Mouse (Mus musculus) hindbrain, embryonic 11.5 days (tissue): ENCODE data around the gene Zfp689. TPM values are rescaled to one million over a fixed set of nuclear protein-coding genes. Genes with fewer than 3 reads are reported as not detected.

Experiments used
- ATAC-seq: fragments of 200-750 bp; cut with Nextera tagmentation; 2 replicates; pipeline ENCODE4 v1.8.0; 2017; ENCODE audit warnings: mild to moderate bottlenecking, moderate TSS enrichment, moderate library complexity; ENCODE audit not compliant: low FRiP score
- DNase-seq: peaks from one replicate; pipeline ENCODE4 v3.0.0-alpha.2; 2015; ENCODE audit warnings: low spot score
- H3K27ac ChIP-seq: fragments of 300-500 bp; sonication (generic); 2 replicates; pipeline ENCODE4 v1.5.1; 2014; ENCODE audit warnings: mild to moderate bottlenecking, low read depth, low read length
- H3K27me3 ChIP-seq: fragments of 300-500 bp; sonication (generic); 2 replicates; pipeline ENCODE4 v1.6.1; 2014; ENCODE audit warnings: mild to moderate bottlenecking, low read length, moderate library complexity, mixed read lengths; ENCODE audit not compliant: control insufficient read depth, insufficient read depth
- H3K36me3 ChIP-seq: fragments of 300-500 bp; sonication (generic); 2 replicates; pipeline ENCODE4 v1.6.1; 2014; ENCODE audit warnings: mild to moderate bottlenecking, low read length, moderate library complexity, mixed read lengths; ENCODE audit not compliant: control insufficient read depth, insufficient read depth
- H3K4me1 ChIP-seq: fragments of 300-500 bp; sonication (generic); replicated peaks from 2 replicates; pipeline ENCODE4 v1.6.1; 2014; ENCODE audit warnings: low read length, mixed read lengths; ENCODE audit not compliant: control insufficient read depth, insufficient read depth
- H3K4me2 ChIP-seq: fragments of 300-500 bp; sonication (generic); replicated peaks from 2 replicates; pipeline ENCODE4 v1.6.1; 2014; ENCODE audit warnings: mild to moderate bottlenecking, low read depth, low read length
- H3K4me3 ChIP-seq: fragments of 300-500 bp; sonication (generic); 2 replicates; pipeline ENCODE4 v1.5.1; 2014; ENCODE audit warnings: low read depth, low read length
- H3K9ac ChIP-seq: fragments of 300-500 bp; sonication (generic); 2 replicates; pipeline ENCODE4 v1.6.1; 2014; ENCODE audit warnings: low read depth, low read length
- H3K9me3 ChIP-seq: fragments of 300-500 bp; sonication (generic); 2 replicates; pipeline ENCODE4 v1.6.1; 2016; ENCODE audit warnings: low read length; ENCODE audit not compliant: control insufficient read depth
- WGBS: fragments of 180-500 bp; shearing (Covaris S2); extraction: QIAGEN DNeasy Blood & Tissue Kit; methylation state at CpG from one replicate; pipeline ENCODE4 v1.1.7; 2014; 5-methylcytosine and 5-hydroxymethylcytosine counted together
- polyA plus RNA-seq: library from polyadenylated mRNA; unstranded; fragments of >200 nt; fragmentation: Nextera tagmentation; extraction: Ambion mirVana; gene quantifications from 2 replicates; pipeline ENCODE4 v1.2.1, GENCODE M21; 2014

Zfp689 gene
- polyA plus RNA-seq, 1 experiment from 2014 or later, result 13.5 TPM

- Histone ChIP-seq H3K9me3 (no peaks in the 10 kb centered on the region), H3K27ac (no peak overlapping the region), H3K4me1 (no peaks in the 10 kb centered on the region), H3K36me3 (no peaks in the 10 kb centered on the region), H3K4me3 (no peak overlapping the region), H3K27me3 (no peaks in the 10 kb centered on the region), H3K4me2 (no peak overlapping the region), H3K9ac (no peak overlapping the region)
- ATAC-seq (no peak), DNase-seq (no peak)
- 66% methylated on average over 3 of the region's 3 CpGs for WGBS
Observed at GRCm38 (mm10) chr7:127400355-127400754, 48.6 kb downstream of the Zfp689 start.

- Histone ChIP-seq H3K27ac (no peak overlapping the region), H3K27me3 (no peaks in the 10 kb centered on the region), H3K4me1 (no peaks in the 10 kb centered on the region), H3K36me3 (no peaks in the 10 kb centered on the region), H3K4me3 (peak overlapping the region; percentile 72), H3K9ac (peak overlapping the region; percentile 54), H3K9me3 (no peaks in the 10 kb centered on the region), H3K4me2 (peak overlapping the region; percentile 84)
- no peak for DNase-seq
- 34% methylated on average over 7 of the region's 7 CpGs for WGBS
- ATAC-seq, result no peak
Observed at GRCm38 (mm10) chr7:127393944-127394333, 55.0 kb downstream of the Zfp689 start.

DNA sequence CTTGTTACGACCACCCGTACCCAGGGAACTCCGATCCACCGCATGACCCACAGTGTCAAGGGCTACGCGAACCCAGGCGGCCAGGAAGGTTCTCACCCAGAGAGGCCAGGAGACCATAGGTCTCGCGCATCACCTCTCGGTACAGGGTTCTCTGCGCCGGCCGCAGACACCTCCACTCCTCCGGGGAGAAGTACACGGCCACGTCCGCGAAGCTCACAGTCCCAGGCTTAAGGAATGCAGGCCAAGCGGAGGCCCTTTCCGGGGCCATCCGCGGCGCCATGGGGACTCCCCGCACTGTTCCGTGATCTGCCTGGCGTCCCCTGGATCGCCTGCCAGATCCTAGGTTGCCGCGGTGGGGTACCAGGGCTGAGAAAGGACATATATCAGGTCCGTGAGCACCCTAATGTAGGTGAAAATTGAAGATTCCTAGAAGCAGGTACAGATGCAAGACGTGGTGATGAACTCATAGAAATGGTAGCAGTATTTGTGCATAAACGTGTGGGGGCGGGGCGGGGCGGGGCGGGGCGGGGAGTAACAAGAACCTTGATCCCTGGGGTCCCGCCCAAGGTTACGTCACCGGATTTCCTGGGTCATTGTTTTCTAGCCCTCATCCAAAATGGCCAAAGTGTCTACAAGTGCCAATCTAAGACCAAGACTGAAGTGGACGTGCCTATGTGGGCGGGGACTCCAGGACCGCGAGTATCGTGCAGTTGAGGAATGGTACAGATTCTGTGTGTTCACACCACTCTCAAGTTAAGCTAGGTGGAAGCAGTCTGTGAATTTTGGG lies 55.6 kb downstream of the Zfp689 start, which contains the start of gene E430018J23Rik:
E430018J23Rik (minus strand) TSS at position 473 of the 787 bp plus-strand sequence.
- Histone ChIP-seq H3K4me3 (peak within 1 kb of the TSS; percentile 72), H3K9ac (peak within 1 kb of the TSS; percentile 86), H3K9me3 (no peaks in the 10 kb centered on the region), H3K4me1 (no peaks in the 10 kb centered on the region), H3K36me3 (no peaks in the 10 kb centered on the region), H3K27me3 (no peaks in the 10 kb centered on the region), H3K4me2 (peak within 1 kb of the TSS; percentile 84), H3K27ac (peak within 1 kb of the TSS; percentile 52)
- DNase-seq (peak; percentile 98), ATAC-seq (peak; percentile 97)
- 2% methylated on average over 45 of the region's 45 CpGs for WGBS

GRCm38 (mm10) chr7:127392251-127392824 lies 56.6 kb downstream of the Zfp689 start:
- no peaks in the 10 kb centered on the region for H3K9me3 ChIP-seq
- peak; percentile 9 for DNase-seq
- WGBS, result 91% methylated on average over 8 of the region's 8 CpGs
- H3K4me1 ChIP-seq, result no peaks in the 10 kb centered on the region
- peak overlapping the region; percentile 72 for H3K4me3 ChIP-seq
- H3K36me3 ChIP-seq, result no peaks in the 10 kb centered on the region
- no peak overlapping the region for H3K9ac ChIP-seq
- no peaks in the 10 kb centered on the region for H3K27me3 ChIP-seq
- H3K4me2 ChIP-seq, result peak overlapping the region; percentile 84
- H3K27ac ChIP-seq, result no peak overlapping the region
- ATAC-seq, result peak; percentile 17; the same call in 1 of the 2 replicates

Other genes starting within 250 kb of the Zfp689 start
- 18.7 and 19.1 TPM in 2 replicates for gene Tbc1d10b, start 240.7 kb downstream of the Zfp689 start, polyA plus RNA-seq
- 24.1 and 26.5 TPM in 2 replicates for gene Mylpf, start 240.3 kb downstream of the Zfp689 start, polyA plus RNA-seq
- gene Zfp553, start 216.1 kb downstream of the Zfp689 start, polyA plus RNA-seq, result 26.5 and 29.7 TPM in 2 replicates
- 23.7 and 30.0 TPM in 2 replicates for gene Sept1, start 216.0 kb downstream of the Zfp689 start, polyA plus RNA-seq
- gene Zfp771, start 204.9 kb downstream of the Zfp689 start, polyA plus RNA-seq, result 53.2 and 54.0 TPM in 2 replicates
- gene Dctpp1, start 188.4 kb downstream of the Zfp689 start, polyA plus RNA-seq, result 193 and 214 TPM in 2 replicates
- gene Sephs2, start 175.1 kb downstream of the Zfp689 start, polyA plus RNA-seq, result 80.8 and 86.6 TPM in 2 replicates
- gene Itgal, start 152.9 kb downstream of the Zfp689 start, polyA plus RNA-seq, result 0.54 and 0.56 TPM in 2 replicates
- gene Zfp768, start 103.6 kb downstream of the Zfp689 start, polyA plus RNA-seq, result 5.1 and 5.7 TPM in 2 replicates
- gene Zfp747, start 73.1 kb downstream of the Zfp689 start, polyA plus RNA-seq, result 6.7 and 9.6 TPM in 2 replicates
- 5.4 and 6.2 TPM in 2 replicates for gene 9130019O22Rik, start 62.0 kb downstream of the Zfp689 start, polyA plus RNA-seq
- gene E430018J23Rik, start 55.5 kb downstream of the Zfp689 start, polyA plus RNA-seq, result 6.1 and 6.3 TPM in 2 replicates
- 6.9 and 8.1 TPM in 2 replicates for gene Zfp764, start 42.3 kb downstream of the Zfp689 start, polyA plus RNA-seq
- 29.8 and 33.6 TPM in 2 replicates for gene Zfp688, start 27.1 kb downstream of the Zfp689 start, polyA plus RNA-seq
- gene Prr14, start 10.5 kb upstream of the Zfp689 start, polyA plus RNA-seq, result 61.4 and 72.1 TPM in 2 replicates
- 10.5 and 15.1 TPM in 2 replicates for gene Fbrs, start 30.0 kb upstream of the Zfp689 start, polyA plus RNA-seq
- gene Srcap, start 62.8 kb upstream of the Zfp689 start, polyA plus RNA-seq, result 58.1 and 81.5 TPM in 2 replicates
- gene Gm42715, start 70.4 kb upstream of the Zfp689 start, polyA plus RNA-seq, result 20.0 and 26.0 TPM in 2 replicates
- gene Tmem265, start 112.2 kb upstream of the Zfp689 start, polyA plus RNA-seq, result 7.7 and 8.6 TPM in 2 replicates
- gene Phkg2, start 124.2 kb upstream of the Zfp689 start, polyA plus RNA-seq, result 50.4 and 54.0 TPM in 2 replicates
- 11.9 and 16.4 TPM in 2 replicates for gene Ccdc189, start 139.4 kb upstream of the Zfp689 start, polyA plus RNA-seq
- gene Rnf40, start 139.6 kb upstream of the Zfp689 start, polyA plus RNA-seq, result 31.4 and 33.6 TPM in 2 replicates
- gene Zfp629, start 166.6 kb upstream of the Zfp689 start, polyA plus RNA-seq, result 28.0 and 31.0 TPM in 2 replicates